Mouse (Mus musculus) lung, postnatal 14 days (tissue): ENCODE measurements at regions not wholly inside any gene's neighbourhood (a gene's known extent, or its start where the extent isn't known, plus 50 kb on each side); places are given as distances from the start of the nearest gene placed in this dataset.
A peak's percentile ranks its signal among the peaks of the same experiment; 100 is the strongest.

Experiments used
- DNase-seq: peaks from one replicate; pipeline ENCODE4 v3.0.0; 2021

- DNase-seq: no peak
These were observed 79.1 kb downstream of the Sptssa start for GRCm38 (mm10) chr12:54577235-54577634.

DNA sequence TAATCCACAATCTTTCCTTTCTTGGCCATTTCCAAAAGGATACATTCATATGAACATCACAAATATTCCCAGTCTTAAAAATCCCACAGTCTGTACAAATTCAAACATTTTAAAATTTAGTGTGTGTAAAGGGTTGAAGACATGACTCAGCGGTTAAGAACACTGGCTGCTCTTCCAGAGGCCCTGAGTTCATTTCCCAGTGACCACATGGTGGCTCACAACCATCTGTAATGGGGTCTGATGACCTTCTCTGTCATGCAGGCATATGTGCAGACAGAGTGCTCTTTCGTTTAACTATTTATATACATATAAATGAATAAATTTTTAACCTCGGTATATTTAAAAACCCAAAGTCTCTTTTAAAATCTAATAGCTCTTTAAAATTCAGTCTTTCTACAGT lies 79.6 kb downstream of the Sptssa start:
- no peak for DNase-seq

DNA sequence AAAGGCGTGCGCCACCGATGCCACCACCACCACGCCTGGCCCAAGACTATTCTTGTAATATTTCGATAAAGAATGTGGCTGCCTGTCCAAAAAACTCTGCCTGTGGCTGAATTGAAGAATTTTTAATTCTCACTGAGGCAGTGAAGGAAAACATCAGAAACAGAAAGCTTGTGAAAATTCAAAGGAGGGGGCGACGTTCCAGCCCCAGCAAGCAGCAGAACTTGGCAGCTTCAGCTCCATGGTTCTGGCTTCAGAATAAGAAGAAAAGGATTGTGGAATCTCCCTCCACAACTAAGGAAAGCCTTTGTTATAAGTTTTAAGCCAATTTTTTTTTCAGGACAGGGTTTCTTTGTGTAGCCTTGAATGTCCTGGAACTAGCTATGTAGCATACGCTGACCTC lies 83.5 kb downstream of the Sptssa start:
- no peak for DNase-seq

DNA sequence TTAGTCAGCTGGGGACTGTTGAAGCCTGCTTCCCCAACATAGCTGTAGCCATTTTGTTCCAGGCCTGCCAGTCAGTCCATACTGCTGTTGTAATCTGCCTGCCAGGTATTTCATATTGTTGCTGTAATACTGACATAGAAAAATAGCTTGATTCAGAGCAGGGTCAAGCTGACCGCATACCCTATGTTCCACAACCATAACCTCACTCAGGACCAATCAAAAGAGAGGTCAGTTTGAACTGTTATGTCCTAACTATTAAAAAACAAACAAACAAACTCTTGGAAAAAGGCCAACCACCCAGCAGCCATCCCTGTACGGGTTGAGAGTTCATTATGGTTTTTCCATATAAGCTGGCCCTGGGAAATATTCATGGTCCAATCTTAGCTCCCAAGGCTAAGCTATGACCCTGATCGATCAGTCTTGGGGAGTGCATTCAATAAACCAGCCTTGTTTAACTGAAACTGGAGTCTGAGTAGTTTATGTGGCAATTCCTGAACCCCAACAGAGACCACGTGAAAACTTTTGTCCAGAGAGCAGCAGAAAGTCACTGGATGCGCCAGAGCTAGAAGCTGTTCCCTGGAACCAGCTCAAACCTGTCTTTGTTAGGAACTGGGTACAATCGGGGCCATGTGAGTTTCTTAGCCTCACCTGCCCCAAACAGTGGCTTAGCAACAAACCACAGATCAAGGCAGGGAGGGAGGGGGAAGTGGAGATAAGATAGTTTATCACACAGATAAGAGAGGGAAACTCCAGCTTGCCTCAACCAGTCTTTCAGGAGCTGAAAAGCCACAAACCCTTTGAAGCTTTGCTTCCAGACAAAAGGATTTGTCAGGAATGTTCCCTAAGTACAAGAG lies 88.1 kb downstream of the Sptssa start:
- no peak for DNase-seq

DNA sequence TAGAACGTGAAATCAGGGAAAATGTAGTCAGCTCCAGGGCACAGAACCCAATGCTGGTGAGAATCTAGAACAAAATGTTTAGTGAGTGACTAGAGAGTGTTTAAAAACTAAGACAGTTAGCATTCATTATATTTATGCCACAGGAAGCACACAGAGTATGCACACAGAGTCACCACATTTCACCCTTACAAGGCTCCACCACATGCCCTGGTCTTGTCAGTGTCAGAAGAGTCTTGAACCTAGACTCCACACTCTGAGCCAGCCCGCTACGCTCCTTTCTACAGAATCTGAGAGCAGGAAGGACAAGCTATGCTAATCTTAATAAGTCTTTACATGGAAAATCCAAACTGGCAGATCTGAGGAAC lies 89.0 kb downstream of the Sptssa start:
- no peak for DNase-seq

GRCm38 (mm10) chr12:54566532-54567425 lies 89.6 kb downstream of the Sptssa start:
- no peak for DNase-seq

GRCm38 (mm10) chr12:54561981-54562380 lies 94.4 kb downstream of the Sptssa start:
- no peak for DNase-seq

DNA sequence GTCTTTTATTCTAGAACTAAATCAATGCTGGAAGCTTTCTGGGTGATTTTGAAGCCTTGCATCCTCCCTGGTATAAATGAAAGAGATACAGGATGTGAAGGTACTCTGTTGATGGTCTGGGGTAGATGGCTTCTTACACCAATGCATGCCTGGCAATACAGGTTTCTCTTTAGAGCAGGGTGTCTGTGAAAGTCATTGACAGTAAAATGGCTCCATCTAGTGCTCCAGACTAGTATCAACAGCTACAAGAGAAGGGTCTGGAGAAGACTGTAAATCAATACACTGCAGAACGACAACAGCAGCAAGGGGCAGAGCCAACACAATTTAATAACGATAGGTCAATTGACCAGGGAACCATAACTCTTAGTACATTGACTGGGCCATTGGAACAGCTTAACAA lies 98.3 kb downstream of the Sptssa start:
- DNase-seq: peak; percentile 15

- no peak for DNase-seq
These were observed 106.7 kb downstream of the Sptssa start for GRCm38 (mm10) chr12:54549659-54550058.

GRCm38 (mm10) chr12:54545821-54546608 lies 110.4 kb downstream of the Sptssa start:
- peak; percentile 80 for DNase-seq

- no peak for DNase-seq
These were observed 118.1 kb downstream of the Sptssa start for GRCm38 (mm10) chr12:54538320-54538705.

DNA sequence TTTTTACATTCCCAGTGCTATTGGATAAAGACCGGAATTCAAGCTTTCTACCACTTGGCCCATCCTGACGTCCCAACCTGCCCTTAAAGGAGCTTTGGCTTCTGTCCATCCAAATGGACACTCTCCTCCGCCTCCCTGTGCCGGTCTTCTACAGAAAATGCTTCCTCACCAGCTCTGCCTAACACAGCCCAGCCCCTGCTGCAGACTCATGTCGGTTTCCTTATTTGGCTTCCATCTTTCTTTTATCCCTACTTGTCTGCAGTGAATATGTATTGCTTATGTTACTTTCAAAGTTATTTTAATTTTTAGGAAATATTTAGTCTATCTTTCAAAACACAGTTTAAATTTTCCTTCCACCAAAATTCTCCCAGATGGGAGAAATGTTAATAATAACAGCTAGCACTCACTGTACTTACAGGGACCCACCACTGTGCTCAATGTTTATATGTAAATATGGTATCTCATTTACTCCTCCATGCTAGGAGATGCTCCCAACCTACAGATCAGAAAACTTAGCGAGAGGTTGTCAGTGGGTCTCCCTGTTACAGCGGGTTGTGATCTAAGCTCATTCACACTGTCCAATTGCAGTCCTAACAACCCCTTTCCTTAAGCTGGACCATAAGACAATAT lies 118.6 kb downstream of the Sptssa start:
- no peak for DNase-seq

DNA sequence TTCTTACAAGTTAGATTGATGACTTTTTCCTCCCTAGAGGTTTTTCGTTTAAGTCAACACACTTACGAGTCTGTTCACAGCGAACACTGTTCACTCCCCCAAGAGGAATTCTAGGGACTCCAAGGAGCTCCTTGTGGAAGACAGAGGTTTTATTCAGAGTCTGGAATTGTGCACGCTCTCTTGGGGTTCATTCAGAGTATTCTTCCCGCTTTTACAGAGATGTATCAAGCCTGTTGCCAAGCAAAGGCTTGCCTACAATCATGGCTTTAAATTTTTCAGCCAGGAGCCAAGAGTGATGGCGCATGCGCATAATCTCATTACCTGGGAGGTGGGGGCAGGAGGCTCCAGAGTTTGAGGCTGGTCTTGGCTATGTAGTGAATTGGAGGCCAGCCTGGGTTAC lies 119.4 kb downstream of the Sptssa start:
- no peak for DNase-seq

GRCm38 (mm10) chr12:54535556-54536516 lies 120.5 kb downstream of the Sptssa start:
- DNase-seq: no peak

DNA sequence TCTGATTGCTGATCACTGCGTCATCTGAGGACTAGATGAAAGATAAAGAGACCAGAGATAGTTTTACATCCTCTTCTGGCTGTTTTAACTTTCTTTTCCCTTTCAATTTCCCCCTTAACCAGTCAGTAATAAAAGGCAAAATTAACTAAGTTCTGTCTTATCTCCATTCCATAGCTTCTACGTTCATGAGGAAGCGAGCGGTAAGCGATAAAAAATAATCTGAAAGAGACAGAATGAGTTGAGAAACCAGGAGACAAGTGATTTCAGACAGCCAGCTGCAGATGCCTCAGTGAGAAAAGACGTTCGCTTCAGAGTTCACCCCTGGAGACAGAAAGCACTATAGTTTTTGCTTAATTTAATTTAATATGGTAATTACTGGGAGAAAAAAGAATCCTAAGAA lies 121.5 kb downstream of the Sptssa start:
- DNase-seq: no peak

DNA sequence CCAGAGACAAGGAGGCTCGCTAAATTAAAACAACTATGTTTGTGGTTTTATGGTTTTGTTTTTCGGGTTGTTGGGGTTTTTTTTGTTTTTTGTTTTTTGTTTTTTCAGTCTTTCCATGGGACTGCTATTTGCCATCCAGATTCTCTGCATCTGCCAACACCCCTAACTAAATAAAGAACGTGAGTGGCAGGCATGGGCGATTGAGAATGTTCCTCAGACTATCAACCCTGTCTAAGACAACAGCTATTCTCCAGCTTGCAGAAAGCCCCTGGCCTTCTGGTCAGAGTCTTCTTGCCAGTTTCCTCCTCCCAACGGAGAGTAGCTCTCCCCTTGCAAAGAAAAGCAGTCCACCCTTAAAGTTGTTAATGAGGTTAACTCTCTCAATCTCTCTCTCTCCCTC lies 123.2 kb downstream of the Sptssa start:
- DNase-seq: peak; percentile 13

DNA sequence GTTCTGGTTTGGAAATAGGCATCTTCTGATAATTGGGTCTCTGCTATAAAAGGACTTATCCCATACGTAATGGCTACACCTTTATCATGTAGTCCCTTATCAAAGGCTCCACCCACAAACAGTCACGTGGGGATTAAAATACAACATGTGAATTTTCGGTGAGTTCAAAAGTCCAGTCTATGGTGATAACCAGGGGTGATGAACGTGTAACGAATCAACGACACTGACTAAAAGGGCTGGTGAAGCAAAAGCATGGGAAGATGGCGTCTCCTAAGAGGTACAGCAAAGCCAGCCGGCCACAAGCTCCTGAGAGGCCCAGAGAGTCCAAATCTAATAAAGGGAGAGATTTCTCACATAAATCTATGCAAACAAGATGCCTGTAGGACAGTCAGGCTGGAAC lies 124.3 kb downstream of the Sptssa start:
- DNase-seq: no peak

GRCm38 (mm10) chr12:54528046-54528445 lies 128.3 kb downstream of the Sptssa start:
- no peak for DNase-seq

GRCm38 (mm10) chr12:54527577-54527976 lies 128.8 kb downstream of the Sptssa start:
- no peak for DNase-seq

DNA sequence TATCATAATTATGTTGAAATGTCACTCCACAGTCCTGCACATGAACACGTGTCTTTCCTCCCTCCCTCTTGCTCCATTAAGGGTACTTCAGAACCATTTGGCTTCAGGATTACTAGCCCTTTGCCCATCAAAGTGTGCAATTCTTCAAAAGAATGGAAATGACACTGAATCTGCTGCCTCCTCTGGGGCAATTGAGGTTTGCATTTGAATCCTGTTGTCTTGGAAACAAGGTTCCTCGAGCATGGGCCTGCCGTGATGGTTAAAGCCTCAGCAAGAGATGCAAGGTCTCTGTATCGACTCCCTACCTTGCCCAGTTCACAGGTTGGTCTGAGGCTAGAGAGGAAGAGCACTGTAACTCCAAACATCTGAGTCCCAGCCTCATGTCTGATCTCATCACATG lies 136.0 kb downstream of the Sptssa start:
- no peak for DNase-seq

DNA sequence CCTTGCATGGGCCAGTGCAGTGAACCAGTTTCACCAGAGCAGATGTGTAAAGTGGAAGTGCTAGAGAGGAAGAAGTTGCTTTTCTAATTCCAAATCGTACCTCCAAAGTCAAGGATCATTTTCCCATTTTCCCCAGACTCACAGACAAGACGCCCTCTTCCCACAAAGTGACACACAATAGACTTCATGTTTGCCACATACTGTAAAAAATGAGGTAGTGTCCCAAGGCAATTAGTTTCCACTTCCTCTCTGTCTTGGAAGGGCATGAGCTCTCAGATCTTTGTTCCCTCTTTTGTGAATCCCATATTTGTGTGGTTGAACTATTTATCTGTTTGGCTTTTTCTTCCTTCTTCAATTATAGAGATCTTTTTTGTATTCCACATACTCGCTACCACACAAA lies 137.0 kb downstream of the Sptssa start:
- DNase-seq: no peak

DNA sequence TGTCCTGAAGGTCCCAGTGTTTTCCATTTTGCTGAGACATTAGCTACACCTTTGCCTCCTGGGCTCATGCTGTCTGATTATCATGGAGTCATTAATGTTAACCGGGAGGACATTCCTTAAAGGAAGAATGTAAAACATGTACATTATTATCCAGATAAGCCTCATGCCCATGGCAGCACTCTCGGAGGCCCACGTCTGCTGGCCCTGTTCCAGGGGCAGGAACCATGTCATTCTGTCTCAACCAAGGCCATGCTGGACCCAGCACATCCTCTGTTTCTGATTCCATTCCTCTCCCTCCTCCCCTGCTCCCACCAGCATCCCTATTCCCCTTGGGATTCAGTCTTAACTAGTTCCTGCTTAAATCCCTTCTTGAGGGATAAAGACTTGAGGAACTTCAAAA lies 139.1 kb downstream of the Sptssa start:
- no peak for DNase-seq
